29 mouse cellular contexts compared by ENCODE assay signal in genomic region chr8:44867202-44867601, GRCm38 (mm10).
DNase-seq lines count a peak whose midpoint lies in the region; ATAC-seq lines count a peak whose summit lies in the region.
"Had no signal": no experiment of that assay in that cellular context is flagged by ENCODE, and none has a peak within 500 bp of the region (broad histone marks: within the 10 kb centered on the region; RNA-seq: fewer than 3 reads in every experiment).

No protein-coding gene starts in this region.

- H3K4me3 ChIP-seq in limb, embryonic 13.5 days, result no peak overlapping the region
- no peak overlapping the region for H3K4me3 ChIP-seq in limb, embryonic 10.5 days
- no peak overlapping the region for H3K4me3 ChIP-seq in intestine, embryonic 15.5 days (replicated peaks)
- no peak overlapping the region for H3K4me3 ChIP-seq in stomach, embryonic 16.5 days (replicated peaks; ENCODE audit: low read length)
- no peak overlapping the region for H3K4me3 ChIP-seq in forebrain, embryonic 11.5 days (ENCODE audit: low read depth, low read length)
- H3K4me3 ChIP-seq: forebrain, embryonic 12.5 days; heart, embryonic 10.5 days; hindbrain, embryonic 13.5 days; neural tube, embryonic 15.5 days had no signal

- peak overlapping the region; percentile 52 for H3K27ac ChIP-seq in limb, embryonic 13.5 days
- H3K27ac ChIP-seq in limb, embryonic 10.5 days, result no peak overlapping the region
- H3K27ac ChIP-seq in intestine, embryonic 15.5 days, result 0 out of 2 replicates have a peak overlapping the region, but pooled peaks have one; percentile 36
- peak overlapping the region; percentile 54 for H3K27ac ChIP-seq in stomach, embryonic 16.5 days (ENCODE audit: low read length)
- H3K27ac ChIP-seq in forebrain, embryonic 11.5 days (ENCODE audit: low read depth, low read length), result no peak overlapping the region
- H3K27ac ChIP-seq: forebrain, embryonic 12.5 days; heart, embryonic 10.5 days; hindbrain, embryonic 13.5 days; liver, embryonic 14.5 days; neural tube, embryonic 15.5 days had no signal

- no peaks in the 10 kb centered on the region for H3K9me3 ChIP-seq in limb, embryonic 13.5 days
- H3K9me3 ChIP-seq in limb, embryonic 10.5 days (replicated peaks), result no peaks in the 10 kb centered on the region
- no peaks in the 10 kb centered on the region for H3K9me3 ChIP-seq in intestine, embryonic 15.5 days
- H3K9me3 ChIP-seq in stomach, embryonic 16.5 days (replicated peaks; ENCODE audit: control insufficient read depth, low read length), result no peaks in the 10 kb centered on the region
- H3K9me3 ChIP-seq in forebrain, embryonic 11.5 days (ENCODE audit: control insufficient read depth, low read length), result no peaks in the 10 kb centered on the region
- H3K9me3 ChIP-seq: forebrain, embryonic 12.5 days; heart, embryonic 10.5 days; hindbrain, embryonic 13.5 days; neural tube, embryonic 15.5 days had no signal

- no peak overlapping the region for H3K9ac ChIP-seq in limb, embryonic 13.5 days
- H3K9ac ChIP-seq in intestine, embryonic 15.5 days, result no peak overlapping the region
- no peak overlapping the region for H3K9ac ChIP-seq in stomach, embryonic 16.5 days (ENCODE audit: low read length)
- no peak overlapping the region for H3K9ac ChIP-seq in forebrain, embryonic 11.5 days (ENCODE audit: low read length)
- H3K9ac ChIP-seq: forebrain, embryonic 12.5 days; forebrain, postnatal 0 days; hindbrain, embryonic 13.5 days; liver, embryonic 14.5 days; neural tube, embryonic 15.5 days had no signal

- H3K36me3 ChIP-seq in limb, embryonic 13.5 days, result no peaks in the 10 kb centered on the region
- no peaks in the 10 kb centered on the region for H3K36me3 ChIP-seq in limb, embryonic 10.5 days
- no peaks in the 10 kb centered on the region for H3K36me3 ChIP-seq in intestine, embryonic 15.5 days
- no peaks in the 10 kb centered on the region for H3K36me3 ChIP-seq in stomach, embryonic 16.5 days (ENCODE audit: control insufficient read depth, insufficient read depth, low read length)
- H3K36me3 ChIP-seq in forebrain, embryonic 11.5 days (ENCODE audit: control insufficient read depth, insufficient read depth, low read length), result no peaks in the 10 kb centered on the region
- H3K36me3 ChIP-seq: forebrain, embryonic 12.5 days; heart, embryonic 10.5 days; hindbrain, embryonic 13.5 days; neural tube, embryonic 15.5 days had no signal

- no peak for ATAC-seq in limb, embryonic 13.5 days (ENCODE audit: low FRiP score, low read depth)
- peak; percentile 53; the same call in 1 of the 2 replicates for ATAC-seq in intestine, embryonic 15.5 days
- ATAC-seq in stomach, embryonic 16.5 days (ENCODE audit: insufficient read depth, low FRiP score), result peak; percentile 60; the same call in 1 of the 2 replicates
- no peak for ATAC-seq in forebrain, embryonic 11.5 days (replicated peaks; ENCODE audit: low FRiP score)
- ATAC-seq: forebrain, postnatal 0 days had no signal

- no peaks in the 10 kb centered on the region for H3K27me3 ChIP-seq in limb, embryonic 13.5 days
- no peaks in the 10 kb centered on the region for H3K27me3 ChIP-seq in limb, embryonic 10.5 days (ENCODE audit: low read depth, poor library complexity, severe bottlenecking)
- H3K27me3 ChIP-seq in intestine, embryonic 15.5 days (replicated peaks), result no peaks in the 10 kb centered on the region
- no peaks in the 10 kb centered on the region for H3K27me3 ChIP-seq in stomach, embryonic 16.5 days (ENCODE audit: control insufficient read depth, insufficient read depth, low read length)
- H3K27me3 ChIP-seq in forebrain, embryonic 11.5 days (ENCODE audit: control insufficient read depth, insufficient read depth, low read length), result no peaks in the 10 kb centered on the region
- H3K27me3 ChIP-seq: CH12.LX; forebrain, embryonic 12.5 days; hindbrain, embryonic 13.5 days; neural tube, embryonic 15.5 days had no signal

- DNase-seq in embryo, embryonic 10 days (ENCODE audit: low spot score), result peak; percentile 9
- no peak for DNase-seq in embryo, embryonic 11 days
- no peak for DNase-seq in limb, embryonic 10.5 days (ENCODE audit: low spot score)
- no peak for DNase-seq in adrenal gland, adult 8-10 months
- DNase-seq in forebrain, embryonic 11.5 days (ENCODE audit: low spot score), result no peak
- DNase-seq: adrenal gland, postnatal 10 days; cerebellum, adult 11-12 months; cerebellum, adult 9-11 months; forebrain, postnatal 0 days; gastrocnemius, postnatal 10 days; heart, postnatal 4 days; layer of hippocampus, postnatal 36 days; left cerebral cortex, postnatal 4 days; liver; lung, adult 2 months; midbrain, embryonic 14.5 days; retina, postnatal 1 day; right cerebral cortex, postnatal 14 days; thymus, adult 2 months; thymus, postnatal 36 days had no signal

- WGBS in limb, embryonic 13.5 days, result 39% methylated on average over 6 of the region's 6 CpGs
- WGBS in limb, embryonic 10.5 days, result 74% methylated on average over 6 of the region's 6 CpGs
- 27% methylated on average over 6 of the region's 6 CpGs for WGBS in intestine, embryonic 15.5 days
- WGBS in stomach, embryonic 16.5 days, result 25% methylated on average over 6 of the region's 6 CpGs
- 80% methylated on average over 6 of the region's 6 CpGs for WGBS in forebrain, embryonic 11.5 days

- peak overlapping the region; percentile 14; the same call in 1 of the 2 replicates for H3K4me2 ChIP-seq in limb, embryonic 13.5 days (replicated peaks)
- peak overlapping the region; percentile 29; the same call in 1 of the 2 replicates for H3K4me2 ChIP-seq in intestine, embryonic 15.5 days (replicated peaks)
- peak overlapping the region; percentile 26; the same call in 1 of the 2 replicates for H3K4me2 ChIP-seq in stomach, embryonic 16.5 days (ENCODE audit: low read depth, low read length)
- no peak overlapping the region for H3K4me2 ChIP-seq in forebrain, embryonic 11.5 days (ENCODE audit: low read depth, low read length, severe bottlenecking)
- H3K4me2 ChIP-seq: forebrain, embryonic 12.5 days; hindbrain, embryonic 13.5 days; neural tube, embryonic 15.5 days had no signal

- H3K4me1 ChIP-seq in limb, embryonic 13.5 days, result peaks cover 20% of the 10 kb centered on the region
- peaks cover 12% of the 10 kb centered on the region; the same call in 1 of the 2 replicates for H3K4me1 ChIP-seq in limb, embryonic 10.5 days
- no peaks in the 10 kb centered on the region for H3K4me1 ChIP-seq in intestine, embryonic 15.5 days (replicated peaks)
- peaks cover 3% of the 10 kb centered on the region; the same call in 1 of the 2 replicates for H3K4me1 ChIP-seq in stomach, embryonic 16.5 days (ENCODE audit: control insufficient read depth, insufficient read depth, low read length)
- H3K4me1 ChIP-seq in forebrain, embryonic 11.5 days (replicated peaks; ENCODE audit: control insufficient read depth, insufficient read depth, low read length), result no peaks in the 10 kb centered on the region
- H3K4me1 ChIP-seq: forebrain, embryonic 12.5 days; heart, embryonic 10.5 days; hindbrain, embryonic 13.5 days; neural tube, embryonic 15.5 days had no signal

Comparison
In these comparisons a context has a peak if more than half of its experiments do, and no peak if none do; other contexts are left out.
1. H3K27ac ChIP-seq: peak in limb, embryonic 13.5 days (single experiment), intestine, embryonic 15.5 days (single experiment) and stomach, embryonic 16.5 days (single experiment); none in limb, embryonic 10.5 days (single experiment) and forebrain, embryonic 11.5 days (single experiment).
2. ATAC-seq: peak in intestine, embryonic 15.5 days (single experiment) and stomach, embryonic 16.5 days (single experiment); none in limb, embryonic 13.5 days (single experiment) and forebrain, embryonic 11.5 days (single experiment).